Mouse (Mus musculus): Measurements from ENCODE around the gene Vmn2r27.

The Vmn2r27 gene

DNA sequence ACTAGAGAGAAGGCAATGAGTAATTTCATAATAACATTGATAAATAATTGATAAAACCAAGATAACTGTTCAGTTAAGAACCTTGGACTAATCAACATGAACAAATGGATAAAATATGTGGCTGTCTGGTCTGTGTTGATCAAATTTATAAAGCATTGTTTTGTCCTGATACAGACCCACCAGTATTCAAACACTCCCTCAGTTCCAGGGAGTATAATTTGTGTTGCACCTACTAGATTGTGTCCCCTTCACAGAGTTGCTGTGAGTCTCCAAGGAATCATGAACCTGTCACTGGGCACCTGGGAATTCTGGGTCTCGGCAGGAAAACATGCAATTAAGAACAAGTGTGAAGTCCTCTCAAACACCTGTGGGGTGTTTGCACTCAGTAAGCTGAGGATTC, at the start of gene Vmn2r27:
Vmn2r27 (minus strand) TSS at position 101 of the 400 bp plus-strand sequence.
- no peak for DNase-seq

DNA sequence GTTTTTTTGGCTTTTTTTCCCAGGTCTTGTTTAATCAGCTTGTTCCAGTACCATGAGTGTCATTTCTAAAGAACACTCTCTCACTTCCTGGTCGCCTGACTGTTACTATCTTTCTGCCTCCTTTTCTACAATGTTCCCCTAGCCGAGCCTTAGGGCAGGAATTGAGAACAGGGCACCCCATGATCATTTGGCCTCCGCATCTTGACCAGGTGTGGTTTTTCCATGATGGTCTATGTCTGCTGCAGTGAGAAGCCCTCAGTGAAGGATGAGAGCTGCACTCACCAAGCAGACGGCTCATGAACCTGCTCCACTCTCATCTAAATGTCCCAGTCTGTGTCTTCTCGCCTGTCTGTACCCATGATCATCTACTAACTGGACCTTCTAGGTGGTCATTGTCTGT, 46.6 kb upstream of the Vmn2r27 start:
- no peak for DNase-seq

DNA sequence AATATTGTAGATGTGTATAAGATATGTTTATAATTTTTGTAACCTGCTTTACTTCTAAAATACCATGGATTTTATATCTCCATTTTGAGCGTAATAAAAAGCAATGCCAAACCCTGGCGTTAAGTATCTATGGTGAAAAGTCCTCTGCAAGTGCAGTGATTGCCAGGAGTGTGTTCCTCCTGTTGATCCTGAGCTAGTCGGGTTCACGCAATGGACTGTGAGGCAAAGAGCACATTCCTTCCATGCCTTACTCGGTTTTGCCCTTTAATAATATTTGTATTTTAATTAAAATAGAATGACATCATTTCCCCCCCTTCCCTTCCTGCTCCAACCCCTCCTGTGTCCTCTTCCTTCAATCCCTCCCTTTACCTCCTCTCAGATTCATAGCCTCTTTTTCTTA, 46.0 kb upstream of the Vmn2r27 start:
- no peak for DNase-seq

DNA sequence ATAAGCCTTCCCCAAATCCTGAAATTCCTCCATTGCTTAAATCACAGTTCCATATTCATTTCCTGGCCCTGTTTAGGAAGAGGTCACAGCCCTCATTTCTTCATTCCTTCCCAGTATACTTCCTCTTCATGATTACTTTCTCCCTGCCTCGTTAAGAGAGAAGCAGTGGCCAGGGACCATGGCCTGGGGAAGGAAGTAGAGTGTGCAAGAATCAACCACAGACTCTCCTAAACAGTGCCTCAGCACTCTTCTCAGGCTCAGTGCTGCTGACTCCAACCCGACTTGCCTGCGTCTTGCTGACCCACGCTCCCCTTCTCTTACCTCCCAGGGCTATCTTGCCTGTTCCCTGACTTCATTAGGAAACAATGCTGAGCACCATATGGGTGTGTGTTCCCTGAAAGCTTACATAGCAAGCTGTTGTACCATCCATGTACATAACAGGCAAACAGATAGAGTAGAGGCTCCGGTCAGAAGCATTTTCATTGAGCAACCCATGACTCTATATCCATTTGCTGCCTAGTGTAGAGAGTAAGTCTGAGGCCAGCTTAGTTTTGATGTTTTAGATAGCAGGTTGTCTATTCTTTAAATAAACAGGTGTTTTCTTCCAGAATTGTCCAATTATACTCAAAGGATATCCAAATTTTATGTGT, 41.7 kb upstream of the Vmn2r27 start:
- DNase-seq, result peak; percentile 18

DNA sequence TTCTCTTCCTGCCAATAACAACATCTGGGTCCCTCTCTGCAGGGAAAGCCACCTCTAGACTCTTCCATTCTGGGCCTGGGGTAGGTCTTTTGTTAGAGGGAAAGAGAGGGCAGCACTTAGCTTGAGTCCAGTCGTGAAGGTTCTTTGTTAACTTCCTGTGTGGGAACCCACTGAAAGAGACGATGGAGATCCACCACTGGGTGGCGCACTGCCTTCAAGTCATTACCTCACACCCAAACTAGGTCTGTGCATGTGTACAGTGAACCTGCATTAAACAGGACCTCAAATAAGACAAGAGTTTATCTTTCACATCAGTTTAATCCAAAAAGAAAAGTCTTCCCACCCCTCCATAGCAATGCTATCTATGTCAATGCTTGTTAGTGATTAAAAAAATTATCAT, 31.0 kb upstream of the Vmn2r27 start:
- DNase-seq, result peak; percentile 42

DNA sequence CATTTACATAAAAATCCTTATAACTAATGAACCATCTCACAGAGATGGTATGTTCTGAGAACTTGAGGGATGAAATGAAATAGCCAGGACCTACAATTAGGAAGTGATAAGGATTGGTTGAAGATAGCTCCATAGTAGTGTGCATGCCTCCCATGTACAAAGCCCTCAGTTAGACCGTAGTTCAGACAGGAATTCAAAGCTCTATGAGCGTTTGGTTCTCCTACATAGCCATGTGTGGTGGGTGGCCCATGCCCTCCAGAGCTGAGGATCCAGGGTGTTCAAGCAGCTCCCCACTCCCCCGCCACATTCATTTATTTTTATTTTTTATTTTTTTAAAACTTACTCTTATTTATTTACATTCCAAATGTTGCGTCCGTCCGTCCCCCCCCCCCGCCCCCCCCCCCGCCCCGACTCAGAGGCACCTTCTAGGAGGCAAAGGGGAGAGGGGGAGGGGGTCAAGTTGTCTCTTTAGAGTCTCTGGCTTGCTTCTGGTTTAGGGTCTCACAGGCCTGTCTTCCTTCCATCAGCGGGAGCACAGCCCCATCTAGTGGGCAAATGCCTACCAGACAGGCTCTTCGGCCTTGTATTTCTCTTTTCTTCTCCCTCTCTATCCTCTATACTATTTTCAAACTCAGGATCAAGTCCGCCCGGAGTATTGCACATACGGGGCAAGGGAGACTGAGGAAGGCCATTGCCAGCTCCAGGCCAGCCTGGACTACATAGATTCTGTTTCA, 28.7 kb upstream of the Vmn2r27 start:
- peak; percentile 62 for DNase-seq

DNA sequence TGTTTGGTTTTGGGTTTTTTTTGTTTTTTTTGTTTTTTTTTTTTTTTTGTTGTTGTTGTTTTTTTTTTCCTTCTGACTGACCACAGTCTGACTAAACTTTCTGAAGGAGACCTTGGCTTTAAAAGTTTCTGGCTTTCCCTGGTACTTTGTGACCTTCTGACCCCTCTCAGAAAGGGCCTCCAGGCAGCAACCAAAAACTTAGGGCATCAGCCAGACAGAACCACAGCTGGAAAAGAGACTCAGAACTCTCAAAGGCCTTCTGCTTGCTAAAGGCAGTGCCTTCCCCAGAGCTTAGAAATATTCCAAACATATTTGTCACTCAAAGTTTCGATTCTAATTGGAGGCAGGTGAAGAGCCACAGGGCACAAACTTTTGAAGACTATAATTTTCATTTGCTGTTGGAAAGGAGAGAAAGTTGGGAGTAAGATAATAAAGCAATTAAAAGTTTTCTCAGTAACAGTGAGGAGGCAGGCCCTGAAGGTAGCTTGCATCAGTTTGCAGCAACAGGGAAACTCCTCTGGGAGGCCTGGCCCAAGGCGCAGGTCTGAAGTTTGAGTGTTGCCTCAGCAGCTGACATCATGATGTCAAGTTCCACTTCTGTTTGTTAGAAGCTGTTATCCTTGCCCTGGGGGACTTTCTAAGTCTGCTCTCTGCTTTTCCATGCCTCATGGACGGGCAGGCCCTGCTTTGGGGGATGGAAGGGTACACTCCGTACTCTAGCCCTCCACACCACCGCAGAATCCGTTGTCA, 24.2 kb upstream of the Vmn2r27 start:
- DNase-seq, result no peak

DNA sequence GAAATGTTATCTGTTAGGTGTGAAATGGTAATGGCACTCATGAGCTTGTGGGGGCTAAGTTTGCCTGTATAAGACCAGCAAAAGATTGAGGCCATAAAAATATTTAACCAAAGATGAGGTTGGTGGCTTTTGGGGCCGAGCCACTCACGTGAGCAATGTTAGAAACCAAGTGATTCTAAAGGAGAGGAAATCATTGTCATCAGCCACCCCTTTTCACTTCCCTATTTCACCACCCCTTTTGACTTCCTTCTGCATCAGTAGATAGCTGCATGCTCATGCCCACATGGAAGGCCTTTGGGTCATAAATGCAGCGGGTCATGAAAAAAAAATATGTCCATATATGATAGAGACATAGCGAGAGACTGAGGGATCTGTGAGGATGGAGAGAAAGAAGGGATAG, 29.5 kb downstream of the Vmn2r27 start:
- DNase-seq, result no peak

DNA sequence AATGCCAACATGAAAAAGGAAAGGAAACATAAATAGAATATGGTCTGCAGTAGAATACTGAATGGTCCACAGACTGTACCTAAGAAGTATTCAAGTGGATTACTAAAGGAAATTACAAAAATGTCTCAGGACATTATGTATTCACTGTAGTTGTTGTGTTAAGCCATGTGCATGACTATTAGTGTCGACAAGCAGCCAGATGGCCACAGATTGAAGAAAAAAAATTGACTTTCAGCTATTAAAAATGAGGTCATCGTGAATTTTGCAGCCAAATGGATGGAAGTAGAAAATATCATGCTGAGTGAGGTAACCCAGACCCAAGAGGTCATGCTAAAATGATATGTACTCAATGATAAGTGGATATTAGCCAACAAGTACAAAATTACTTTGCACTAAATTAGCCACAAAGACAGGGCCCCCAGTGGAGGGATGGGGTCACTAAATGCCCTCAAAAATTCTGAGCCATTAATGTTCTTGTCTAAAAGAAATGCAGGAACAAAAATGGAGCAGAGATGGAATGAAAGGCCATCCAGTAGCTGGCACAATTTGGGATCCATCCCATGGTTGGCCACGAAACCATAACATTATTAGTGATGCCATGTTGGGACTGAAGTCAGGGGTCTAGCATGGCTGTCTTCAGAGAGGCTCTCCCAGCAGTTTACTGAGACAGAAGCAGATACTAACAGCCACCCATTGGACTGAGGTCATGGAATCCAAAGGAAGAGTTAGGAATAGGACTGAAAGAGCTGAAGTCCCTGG, 63.0 kb downstream of the Vmn2r27 start:
- no peak for DNase-seq

DNA sequence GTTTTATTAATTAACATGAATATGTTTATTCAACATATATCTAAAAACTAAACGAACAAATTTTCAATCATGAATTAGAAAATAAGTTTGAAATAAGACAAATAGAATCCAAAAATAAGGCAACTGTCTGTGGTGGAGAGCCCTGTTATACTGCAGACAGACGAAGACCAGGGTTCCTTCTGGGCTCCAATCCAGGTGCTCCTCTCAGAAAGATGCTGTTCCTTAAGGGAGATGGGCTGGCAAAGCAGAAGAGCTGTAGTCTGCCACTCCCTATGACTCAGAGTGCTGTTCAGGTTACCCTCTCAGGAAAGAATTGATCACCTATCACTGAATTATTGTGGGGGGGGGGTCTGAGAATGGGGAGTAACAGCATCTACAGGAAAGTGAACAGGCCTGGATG, 65.1 kb downstream of the Vmn2r27 start:
- no peak for DNase-seq

DNA sequence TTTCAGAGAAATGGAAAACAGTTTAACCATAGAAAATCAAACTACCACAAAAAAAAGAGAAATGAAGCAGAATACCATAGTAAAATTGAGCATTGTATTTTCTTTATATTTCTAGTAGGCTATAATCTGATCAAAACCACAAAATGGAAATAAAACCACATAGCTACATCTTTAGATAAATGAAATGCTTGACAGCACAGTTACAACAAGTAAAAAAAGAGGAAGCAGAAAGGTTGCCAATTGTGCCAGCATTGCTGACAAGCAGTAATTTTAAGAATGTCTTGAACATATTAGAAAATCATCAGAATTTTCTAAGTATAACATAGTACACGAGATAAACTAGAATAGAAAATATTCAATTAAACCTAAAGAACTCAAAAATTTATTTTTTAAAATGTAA, 81.8 kb downstream of the Vmn2r27 start:
- DNase-seq, result no peak

Measured in layer of hippocampus, adult 9-11 months (tissue).